Mouse (Mus musculus) CD8-positive naive resting alpha-beta T cell, adult 2 months (primary cell): Measurements from ENCODE around the gene Gipc2.
"Not testable (repeated sequence)": the region's sequence is repeated elsewhere in the genome, so short reads cannot be mapped to it uniquely, and the experiment has no call there.

Experiments used
- DNase-seq, 2 experiments: peaks; one replicate each; pipeline ENCODE4 v3.0.0; 2022; ENCODE audit warnings: low read depth in 2 of 2, low spot score in 2 of 2

Gene Gipc2

GRCm38 (mm10) chr3:152155296-152155948, 10.6 kb downstream of the Gipc2 start:
- DNase-seq: no peak

GRCm38 (mm10) chr3:152154095-152154494, 11.9 kb downstream of the Gipc2 start:
- no peak for DNase-seq

GRCm38 (mm10) chr3:152153152-152153551, 12.9 kb downstream of the Gipc2 start:
- no peak for DNase-seq

- no peak for DNase-seq
Observed at GRCm38 (mm10) chr3:152152483-152152804, 13.6 kb downstream of the Gipc2 start.

GRCm38 (mm10) chr3:152151725-152152482, 14.1 kb downstream of the Gipc2 start:
- DNase-seq: no peak

- no peak for DNase-seq
Observed at GRCm38 (mm10) chr3:152149863-152150262, 16.2 kb downstream of the Gipc2 start.

GRCm38 (mm10) chr3:152149449-152149848, 16.6 kb downstream of the Gipc2 start:
- no peak for DNase-seq

- DNase-seq: no peak
Observed at GRCm38 (mm10) chr3:152147085-152147831, 18.8 kb downstream of the Gipc2 start.

GRCm38 (mm10) chr3:152145186-152145585, 20.8 kb downstream of the Gipc2 start:
- DNase-seq: no peak

GRCm38 (mm10) chr3:152142989-152143695, 22.9 kb downstream of the Gipc2 start:
- DNase-seq: no peak

GRCm38 (mm10) chr3:152142146-152142545, 23.9 kb downstream of the Gipc2 start:
- DNase-seq: no peak

GRCm38 (mm10) chr3:152139308-152139707, 26.7 kb downstream of the Gipc2 start:
- not testable (repeated sequence) for DNase-seq

GRCm38 (mm10) chr3:152136106-152136505, 29.9 kb downstream of the Gipc2 start:
- DNase-seq: not testable (repeated sequence)

- DNase-seq: no peak
Observed at GRCm38 (mm10) chr3:152133621-152134020, 32.4 kb downstream of the Gipc2 start.

- DNase-seq: no peak
Observed at GRCm38 (mm10) chr3:152130963-152131362, 35.1 kb downstream of the Gipc2 start.

GRCm38 (mm10) chr3:152129426-152129825, 36.6 kb downstream of the Gipc2 start:
- not testable (repeated sequence) for DNase-seq

GRCm38 (mm10) chr3:152128631-152129030, 37.4 kb downstream of the Gipc2 start:
- DNase-seq: no peak

- no peak for DNase-seq
Observed at GRCm38 (mm10) chr3:152127144-152127543, 38.9 kb downstream of the Gipc2 start.

GRCm38 (mm10) chr3:152122720-152123119, 43.3 kb downstream of the Gipc2 start:
- DNase-seq: no peak

GRCm38 (mm10) chr3:152122101-152122500, 43.9 kb downstream of the Gipc2 start:
- DNase-seq: peak in 1 of 2 experiments; percentile 9
